Mouse (Mus musculus) cerebellum, adult 2 months (tissue): ENCODE measurements around the gene Sgta.

Experiments used
- CTCF ChIP-seq: fragments of 200-500 bp; IDR thresholded peaks from 2 replicates; pipeline ENCODE4 v1.5.1; 2011; ENCODE audit warnings: low read depth, mild to moderate bottlenecking, control low read depth, low read length, moderate library complexity, borderline replicate concordance; ENCODE audit not compliant: insufficient read depth
- POLR2A ChIP-seq: fragments of 200-500 bp; IDR thresholded peaks from 2 replicates; pipeline ENCODE4 v1.6.1; 2011; ENCODE audit warnings: low read length, control low read depth, borderline replicate concordance; ENCODE audit not compliant: insufficient read depth

- no peak for TF ChIP-seq POLR2A
- no peak for TF ChIP-seq CTCF
Observed at GRCm38 (mm10) chr10:81024346-81024937, 35.5 kb downstream of the Sgta start.
